Mouse (Mus musculus) forebrain, postnatal 0 days (tissue): ENCODE measurements at regions not wholly inside any gene's neighbourhood (a gene's known extent, or its start where the extent isn't known, plus 50 kb on each side); places are given as distances from the start of the nearest gene placed in this dataset.

Source experiments
- ATAC-seq: fragments of 200-750 bp; cut with Nextera tagmentation; 2 replicates; pipeline ENCODE4 v1.8.0; 2017; ENCODE audit warnings: mild to moderate bottlenecking, moderate library complexity
- DNase-seq: peaks from one replicate; pipeline ENCODE4 v3.0.0-alpha.2; 2015
- H3K27ac ChIP-seq: fragments of 300-500 bp; sonication (generic); 2 replicates; pipeline ENCODE4 v1.5.1; 2014; ENCODE audit warnings: low read depth, mild to moderate bottlenecking, antibody characterized with exemption, low read length, moderate library complexity, mixed read lengths
- H3K27me3 ChIP-seq: fragments of 300-500 bp; sonication (generic); 2 replicates; pipeline ENCODE4 v1.6.1; 2014; ENCODE audit warnings: mild to moderate bottlenecking, low read length, mixed read lengths; ENCODE audit not compliant: insufficient read depth
- H3K36me3 ChIP-seq: fragments of 300-500 bp; sonication (generic); 2 replicates; pipeline ENCODE4 v1.6.1; 2014; ENCODE audit warnings: mild to moderate bottlenecking, moderate library complexity; ENCODE audit not compliant: insufficient read depth
- H3K4me1 ChIP-seq: fragments of 300-500 bp; sonication (generic); 2 replicates; pipeline ENCODE4 v1.6.1; 2014; ENCODE audit warnings: antibody characterized with exemption; ENCODE audit not compliant: insufficient read depth
- H3K4me2 ChIP-seq: fragments of 300-500 bp; sonication (generic); 2 replicates; pipeline ENCODE4 v1.6.1; 2014; ENCODE audit warnings: low read depth, mild to moderate bottlenecking, moderate library complexity
- H3K4me3 ChIP-seq: fragments of 300-500 bp; sonication (generic); 2 replicates; pipeline ENCODE4 v1.5.1; 2014; ENCODE audit warnings: low read depth, low read length, mixed read lengths
- H3K9ac ChIP-seq: fragments of 300-500 bp; sonication (generic); 2 replicates; pipeline ENCODE4 v1.6.1; 2014; ENCODE audit warnings: mild to moderate bottlenecking
- H3K9me3 ChIP-seq: fragments of 300-500 bp; sonication (generic); 2 replicates; pipeline ENCODE4 v1.6.1; 2016; ENCODE audit warnings: low read length
- CTCF ChIP-seq: sonication (generic); IDR thresholded peaks from 2 replicates; pipeline ENCODE4 v1.5.1; 2016; ENCODE audit warnings: antibody characterized with exemption, control low read depth, low read depth
- WGBS: fragments of 180-500 bp; shearing (Covaris S2); extraction: QIAGEN DNeasy Blood & Tissue Kit; methylation state at CpG from one replicate; pipeline ENCODE4 v1.1.7; 2014; 5-methylcytosine and 5-hydroxymethylcytosine counted together

DNA sequence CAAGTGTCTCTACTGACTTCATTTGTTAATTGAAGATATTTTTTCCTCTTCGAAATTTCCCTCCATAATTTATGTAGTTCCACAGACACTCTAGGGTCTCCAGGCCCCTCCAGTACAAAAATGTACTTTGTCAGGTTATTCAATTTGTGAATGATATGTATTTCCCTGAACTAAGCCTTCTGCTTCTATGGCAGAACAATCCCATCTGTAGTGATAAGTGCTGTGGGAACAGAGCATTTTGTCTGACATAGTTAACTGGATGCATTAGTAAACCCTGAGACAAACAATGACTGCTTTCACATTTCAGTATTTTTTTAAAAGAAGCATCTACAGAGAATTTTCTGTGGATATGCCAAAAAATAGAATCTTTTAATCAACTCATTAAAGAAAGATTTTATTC lies 154.1 kb upstream of the Hs3st1 start:
- ATAC-seq (peak; percentile 67; the same call in 1 of the 2 replicates), DNase-seq (no peak)
- Histone ChIP-seq H3K27ac (no peak overlapping the region), H3K4me1 (no peaks in the 10 kb centered on the region), H3K9ac (no peak overlapping the region), H3K27me3 (no peaks in the 10 kb centered on the region), H3K4me3 (no peak overlapping the region), H3K36me3 (no peaks in the 10 kb centered on the region), H3K4me2 (no peak overlapping the region), H3K9me3 (no peaks in the 10 kb centered on the region)
- WGBS: 53% methylated on average over 1 of the region's 1 CpGs
- TF ChIP-seq CTCF: no peak

DNA sequence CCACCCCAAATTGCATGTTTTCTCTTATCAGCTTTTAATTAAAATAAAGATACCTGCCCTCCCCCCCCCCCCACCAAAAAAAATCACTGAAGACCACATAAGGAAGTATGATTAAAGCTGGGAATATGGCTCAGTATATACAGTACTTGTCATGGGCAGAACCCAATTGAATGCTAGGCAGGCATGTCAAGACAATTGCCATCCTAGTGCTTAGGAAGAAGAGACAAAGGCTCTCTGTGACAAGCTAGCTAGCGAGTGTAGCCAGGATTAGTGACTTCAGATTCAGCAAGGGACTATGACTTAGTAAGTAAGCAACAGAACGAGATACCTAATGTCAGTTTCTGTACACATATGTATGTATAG lies 116.4 kb upstream of the Hs3st1 start:
- ATAC-seq: no peak
- WGBS: 71% methylated on average over 2 of the region's 2 CpGs

DNA sequence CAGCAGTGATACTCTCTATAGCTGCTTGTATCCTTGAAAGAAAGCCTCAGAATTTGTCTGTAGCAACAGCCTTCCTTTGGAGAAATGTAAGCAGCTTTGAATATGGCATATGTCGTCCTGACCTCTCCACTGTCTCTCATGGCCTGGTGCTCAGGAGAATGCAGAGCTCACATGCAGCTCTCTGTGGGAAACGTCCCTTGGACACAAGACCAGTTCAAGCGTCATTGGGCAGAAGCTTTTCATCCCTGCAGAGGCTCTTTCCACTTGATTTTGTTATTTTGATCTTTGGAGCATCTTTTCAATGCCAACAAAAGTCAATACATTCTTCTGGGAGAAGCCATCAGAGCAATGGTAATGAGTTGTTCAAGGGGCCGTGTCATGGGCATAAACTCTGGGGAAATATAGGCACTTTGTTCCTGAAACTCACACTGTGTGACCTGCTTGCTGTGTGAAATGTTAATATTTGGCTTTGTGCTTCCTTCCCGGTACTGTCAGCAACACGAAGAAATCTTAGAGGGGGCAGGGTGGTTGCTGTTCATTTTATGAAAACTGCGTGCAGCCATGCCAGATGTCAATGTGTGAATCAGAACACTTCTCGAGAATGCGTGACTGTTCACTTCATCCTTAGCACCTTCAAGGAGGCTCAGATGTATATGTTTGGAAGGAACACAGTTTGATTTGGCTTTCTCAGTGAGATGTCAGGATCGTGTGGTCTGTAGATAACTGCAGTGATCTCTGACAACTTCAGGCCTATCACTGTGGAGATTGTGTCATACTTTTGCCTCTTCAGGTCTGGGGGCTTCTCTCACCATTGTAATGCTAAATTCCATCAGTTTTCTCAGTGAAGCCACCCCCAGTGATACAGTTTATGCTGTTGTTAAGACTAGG lies 115.8 kb upstream of the Hs3st1 start:
- H3K27me3 ChIP-seq: no peaks in the 10 kb centered on the region
- no peak for TF ChIP-seq CTCF
- no peaks in the 10 kb centered on the region for H3K9me3 ChIP-seq
- no peaks in the 10 kb centered on the region for H3K4me1 ChIP-seq
- H3K9ac ChIP-seq: no peak overlapping the region
- no peak overlapping the region for H3K4me3 ChIP-seq
- ATAC-seq: peak; percentile 10; the same call in 1 of the 2 replicates
- no peaks in the 10 kb centered on the region for H3K36me3 ChIP-seq
- no peak overlapping the region for H3K27ac ChIP-seq
- H3K4me2 ChIP-seq: no peak overlapping the region
- 55% methylated on average over 10 of the region's 10 CpGs for WGBS
- no peak for DNase-seq

More for the DNA sequence above, 116.4 kb upstream of the Hs3st1 start:
- H3K4me2 ChIP-seq: no peak overlapping the region
- no peak overlapping the region for H3K4me3 ChIP-seq
- no peaks in the 10 kb centered on the region for H3K27me3 ChIP-seq
- no peak overlapping the region for H3K27ac ChIP-seq
- TF ChIP-seq CTCF: no peak
- H3K9me3 ChIP-seq: no peaks in the 10 kb centered on the region
- H3K9ac ChIP-seq: no peak overlapping the region
- H3K4me1 ChIP-seq: no peaks in the 10 kb centered on the region
- no peaks in the 10 kb centered on the region for H3K36me3 ChIP-seq
- no peak for DNase-seq

DNA sequence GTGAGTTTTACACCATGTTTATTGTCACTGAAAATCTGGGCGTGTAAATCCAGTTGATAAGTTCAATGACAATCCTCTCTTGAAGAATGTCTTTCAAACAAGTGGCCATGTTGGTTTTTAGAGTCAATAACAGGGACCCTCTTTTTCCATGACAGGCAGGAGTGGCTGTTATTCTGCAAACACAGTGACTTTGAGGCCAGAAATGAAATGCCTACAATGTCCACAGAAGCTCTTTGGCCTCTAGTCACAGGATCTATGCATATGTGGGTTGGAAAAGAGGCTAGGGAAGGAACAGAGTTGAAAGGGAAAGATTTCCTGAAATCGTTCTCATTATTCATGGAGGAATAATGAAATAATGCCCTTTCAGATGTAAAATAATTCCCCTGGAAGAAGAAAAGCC lies 101.9 kb upstream of the Hs3st1 start:
- H3K9ac ChIP-seq: no peak overlapping the region
- H3K4me1 ChIP-seq: no peaks in the 10 kb centered on the region
- no peak overlapping the region for H3K4me2 ChIP-seq
- H3K4me3 ChIP-seq: no peak overlapping the region
- no peaks in the 10 kb centered on the region for H3K9me3 ChIP-seq
- 0 out of 2 replicates have a peak, but pooled peaks have one; percentile 14 for ATAC-seq
- 0 out of 2 replicates have a peak overlapping the region, but pooled peaks have one; percentile 1 for H3K27ac ChIP-seq
- WGBS: 28% methylated on average over 2 of the region's 2 CpGs
- DNase-seq: no peak
- no peaks in the 10 kb centered on the region for H3K36me3 ChIP-seq
- no peak for TF ChIP-seq CTCF
- no peaks in the 10 kb centered on the region for H3K27me3 ChIP-seq

DNA sequence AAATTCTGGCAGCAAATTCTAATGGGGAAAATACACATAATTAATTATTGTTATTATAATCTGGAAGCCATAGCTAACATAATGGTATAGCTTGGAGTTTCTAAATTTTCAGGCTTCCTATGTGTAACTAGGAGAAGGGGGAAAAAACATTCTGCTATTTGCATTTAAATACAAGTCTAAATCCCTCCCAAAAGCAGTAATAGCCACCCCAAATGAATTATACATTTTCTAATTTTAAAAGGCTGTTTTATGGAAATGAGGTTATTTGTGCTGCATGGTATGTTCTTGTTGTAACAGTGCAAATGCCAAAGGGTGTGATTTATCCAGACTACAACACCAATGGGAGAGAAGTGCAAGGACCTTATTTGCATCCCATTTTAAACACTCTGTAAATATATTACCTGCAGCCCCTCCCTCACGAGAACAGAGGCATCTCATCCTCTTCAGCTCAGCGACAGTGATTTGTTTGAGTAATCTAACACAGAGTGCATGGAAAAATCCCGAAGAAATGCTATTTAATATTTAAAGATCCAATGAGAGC lies 101.4 kb upstream of the Hs3st1 start:
- Histone ChIP-seq H3K4me2 (no peak overlapping the region), H3K4me3 (no peak overlapping the region), H3K4me1 (no peaks in the 10 kb centered on the region), H3K9ac (no peak overlapping the region), H3K36me3 (no peaks in the 10 kb centered on the region), H3K9me3 (no peaks in the 10 kb centered on the region), H3K27ac (no peak overlapping the region), H3K27me3 (no peaks in the 10 kb centered on the region)
- TF ChIP-seq CTCF: no peak
- ATAC-seq (peak; percentile 25; the same call in 1 of the 2 replicates), DNase-seq (peak; percentile 15)
- WGBS: 33% methylated on average over 3 of the region's 3 CpGs

DNA sequence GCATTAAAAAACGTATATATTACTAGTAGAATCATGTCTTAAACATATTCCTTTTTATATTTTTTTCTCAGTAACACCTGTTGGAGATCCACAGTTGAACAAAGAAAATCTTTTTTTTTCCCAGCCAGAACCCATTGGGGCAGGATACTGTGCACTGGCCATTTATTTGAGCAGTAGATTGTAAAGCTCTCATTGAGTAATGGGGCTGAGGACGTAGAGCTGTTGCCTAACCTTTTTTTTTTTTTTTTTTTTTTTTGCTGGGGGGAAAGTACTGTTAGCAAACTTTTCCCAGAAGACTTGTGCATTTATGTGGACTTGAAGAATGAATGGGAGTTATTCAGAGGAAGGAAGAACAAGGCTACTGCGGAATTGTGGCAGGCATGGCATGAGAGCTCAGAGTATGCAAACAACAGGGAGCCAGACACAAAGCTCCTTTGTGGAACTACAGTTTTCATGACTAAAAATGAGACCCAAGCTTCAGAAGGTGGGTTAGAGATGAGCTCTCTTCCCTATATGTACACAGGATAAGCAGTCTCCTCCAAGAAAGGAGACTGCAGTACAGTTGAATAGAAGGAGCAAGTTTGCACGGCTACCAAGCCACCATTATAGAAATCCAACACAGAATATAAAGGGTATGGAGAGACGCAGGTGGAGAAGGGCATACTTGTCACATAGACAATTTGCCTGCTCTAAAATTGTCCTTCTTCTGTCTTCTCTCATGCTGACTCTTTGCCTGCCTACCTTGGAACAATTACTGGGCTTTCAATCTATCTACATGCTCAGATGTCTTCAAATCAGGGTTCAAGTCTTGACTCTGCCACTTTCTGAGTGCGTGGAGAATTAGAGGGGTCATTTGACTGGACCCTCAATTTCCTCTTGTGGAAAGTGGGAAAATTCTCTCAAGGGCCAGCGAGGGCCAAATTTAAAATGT lies 100.7 kb upstream of the Hs3st1 start:
- Histone ChIP-seq H3K9me3 (no peaks in the 10 kb centered on the region), H3K27me3 (no peaks in the 10 kb centered on the region), H3K4me1 (no peaks in the 10 kb centered on the region), H3K36me3 (no peaks in the 10 kb centered on the region), H3K4me2 (no peak overlapping the region), H3K4me3 (no peak overlapping the region), H3K9ac (no peak overlapping the region), H3K27ac (no peak overlapping the region)
- no peak for ATAC-seq
- no peak for DNase-seq
- 42% methylated on average over 7 of the region's 7 CpGs for WGBS
- no peak for TF ChIP-seq CTCF

DNA sequence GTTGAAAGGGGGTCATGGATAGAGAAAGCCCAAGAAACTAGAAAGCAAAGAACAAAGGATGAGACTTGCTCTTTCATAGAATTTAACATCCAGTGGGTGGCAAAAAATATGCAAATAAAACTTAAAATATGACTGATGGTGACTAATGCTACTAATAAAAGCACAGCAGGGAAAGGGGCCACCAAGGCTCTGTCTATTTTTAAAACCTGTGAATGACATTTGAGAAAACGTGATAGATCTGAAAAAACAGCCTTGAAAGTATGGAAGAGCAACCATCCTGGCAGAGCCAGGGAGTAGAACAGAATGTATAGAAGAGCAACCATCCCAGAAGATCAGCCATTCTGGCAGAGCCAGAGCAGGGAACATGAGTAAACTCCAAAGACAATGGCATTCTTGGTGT lies 91.9 kb upstream of the Hs3st1 start:
- H3K4me3 ChIP-seq: no peak overlapping the region
- 42% methylated on average over 1 of the region's 1 CpGs for WGBS

More for the DNA sequence above, 91.9 kb upstream of the Hs3st1 start:
- no peaks in the 10 kb centered on the region for H3K27me3 ChIP-seq
- DNase-seq (no peak), ATAC-seq (no peak)
- H3K4me1 ChIP-seq: no peaks in the 10 kb centered on the region
- no peaks in the 10 kb centered on the region for H3K9me3 ChIP-seq
- H3K4me2 ChIP-seq: no peak overlapping the region
- no peak for TF ChIP-seq CTCF
- no peak overlapping the region for H3K27ac ChIP-seq
- H3K36me3 ChIP-seq: no peaks in the 10 kb centered on the region
- no peak overlapping the region for H3K9ac ChIP-seq
